Mouse (Mus musculus) forebrain, embryonic 10.5 days (tissue): ENCODE data around the gene Ndufa10. TPM values are rescaled to one million over a fixed set of nuclear protein-coding genes. Genes with fewer than 3 reads are reported as not detected.
"Not testable (repeated sequence)": the region's sequence is repeated elsewhere in the genome, so short reads cannot be mapped to it uniquely, and the experiment has no call there.

Source experiments
- DNase-seq: peaks from one replicate; pipeline ENCODE4 v3.0.0-alpha.2; 2017; ENCODE audit warnings: low spot score; ENCODE audit errors: extremely low spot score
- H3K27ac ChIP-seq: fragments of 300-500 bp; sonication (generic); 2 replicates; pipeline ENCODE4 v1.5.1; 2016; ENCODE audit warnings: mild to moderate bottlenecking
- H3K27me3 ChIP-seq: fragments of 300-500 bp; sonication (generic); 2 replicates; pipeline ENCODE4 v1.6.1; 2016; ENCODE audit warnings: mild to moderate bottlenecking; ENCODE audit not compliant: poor library complexity, severe bottlenecking
- H3K36me3 ChIP-seq: fragments of 300-500 bp; sonication (generic); replicated peaks from 2 replicates; pipeline ENCODE4 v1.6.1; 2016; ENCODE audit warnings: mild to moderate bottlenecking, moderate library complexity
- H3K4me1 ChIP-seq: fragments of 300-500 bp; sonication (generic); 2 replicates; pipeline ENCODE4 v1.6.1; 2016
- H3K4me3 ChIP-seq: fragments of 300-500 bp; sonication (generic); 2 replicates; pipeline ENCODE4 v1.5.1; 2016; ENCODE audit warnings: mild to moderate bottlenecking, moderate library complexity
- H3K9me3 ChIP-seq: fragments of 300-500 bp; sonication (generic); 2 replicates; pipeline ENCODE4 v1.6.1; 2016; ENCODE audit warnings: mild to moderate bottlenecking, moderate library complexity
- WGBS: fragments of 180-500 bp; shearing (Covaris S2); methylation state at CpG from one replicate; pipeline ENCODE4 v1.1.7; 2016; 5-methylcytosine and 5-hydroxymethylcytosine counted together
- polyA plus RNA-seq: library from polyadenylated mRNA; unstranded; fragments of >200 nt; fragmentation: Nextera tagmentation; extraction: Ambion mirVana; gene quantifications from 2 replicates; pipeline ENCODE4 v1.2.1, GENCODE M21; 2016

The Ndufa10 gene
- 301 and 314 TPM in 2 replicates for polyA plus RNA-seq

DNA sequence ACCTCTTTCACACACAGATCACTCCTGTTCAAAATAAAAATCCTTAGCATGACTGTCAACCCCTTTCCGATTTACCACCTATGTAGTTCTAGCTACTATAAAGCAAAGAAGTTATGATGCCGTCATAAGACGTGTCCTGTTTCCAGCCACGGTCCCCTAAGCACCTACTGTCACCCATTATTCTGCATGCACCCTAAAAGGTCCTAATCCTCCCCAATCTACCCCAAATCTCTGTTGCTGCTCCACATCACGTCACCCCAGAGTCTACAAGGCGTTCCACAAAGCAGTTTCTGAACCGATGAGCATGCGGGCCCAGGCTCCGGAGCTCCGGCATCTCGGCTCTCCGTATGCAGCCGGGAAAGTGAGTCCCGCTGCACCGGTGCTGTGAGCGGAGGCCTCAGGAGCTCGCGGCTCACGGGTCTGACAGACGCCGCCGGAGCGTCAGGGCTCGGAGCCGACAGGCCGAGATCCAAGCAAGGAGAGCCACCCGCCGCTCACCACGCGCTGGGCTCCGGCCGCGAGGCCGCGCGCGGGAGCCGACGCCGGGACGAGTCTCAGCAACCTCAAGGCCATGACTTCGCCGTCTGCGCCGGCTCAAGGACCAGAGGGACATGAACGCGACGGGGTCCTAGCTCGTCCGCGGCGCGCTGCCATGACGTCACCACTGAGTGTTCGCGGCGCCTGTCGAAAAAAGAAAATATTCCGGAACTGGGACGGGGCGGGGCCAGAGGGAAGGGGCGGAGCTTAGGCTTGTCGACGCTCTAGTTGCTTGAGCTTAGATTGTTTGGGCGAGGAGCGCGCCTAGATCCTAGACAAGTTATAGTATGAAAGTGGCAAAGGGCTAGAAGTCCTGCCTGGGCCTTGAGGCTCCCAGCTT is at the start of gene Ndufa10:
TSS of gene Ndufa10 (minus strand) at position 696 of the 877 bp plus-strand sequence.
- WGBS = under 1% methylated on average over 67 of the region's 67 CpGs
- DNase-seq = peak; percentile 97

DNA sequence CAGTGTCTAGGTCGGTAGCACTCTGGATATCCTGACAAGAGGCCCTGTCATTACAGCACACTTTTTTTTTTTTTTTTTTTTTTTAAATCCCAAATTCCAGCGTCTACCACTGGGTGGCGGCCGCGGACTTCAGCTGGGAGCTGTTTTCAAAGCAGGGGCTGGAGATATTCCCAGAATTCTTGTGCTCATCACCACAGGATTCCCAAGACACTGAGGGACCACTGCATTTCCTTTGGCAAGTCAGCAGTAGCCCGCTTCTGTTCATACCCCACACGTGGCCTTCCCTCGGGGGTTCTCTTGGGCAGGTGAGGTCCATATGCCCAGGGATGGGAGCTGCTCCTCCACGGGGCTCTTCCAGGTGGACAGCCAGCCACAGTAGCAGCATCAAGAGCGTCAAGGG is 47.7 kb upstream of the Ndufa10 start:
- Histone ChIP-seq H3K4me3 (no peak overlapping the region), H3K9me3 (no peaks in the 10 kb centered on the region), H3K36me3 (no peaks in the 10 kb centered on the region), H3K4me1 (peaks cover 20% of the 10 kb centered on the region), H3K27ac (no peak overlapping the region), H3K27me3 (no peaks in the 10 kb centered on the region)
- 23% methylated on average over 10 of the region's 10 CpGs for WGBS
- peak; percentile 41 for DNase-seq

More for the DNA sequence above, at the start of gene Ndufa10:
- Histone ChIP-seq H3K36me3 (peaks cover 30% of the 10 kb centered on the region), H3K27me3 (no peaks in the 10 kb centered on the region), H3K4me1 (peaks cover 18% of the 10 kb centered on the region), H3K4me3 (peak within 1 kb of the TSS; percentile 98), H3K9me3 (no peaks in the 10 kb centered on the region), H3K27ac (peak within 1 kb of the TSS; percentile 92)

DNA sequence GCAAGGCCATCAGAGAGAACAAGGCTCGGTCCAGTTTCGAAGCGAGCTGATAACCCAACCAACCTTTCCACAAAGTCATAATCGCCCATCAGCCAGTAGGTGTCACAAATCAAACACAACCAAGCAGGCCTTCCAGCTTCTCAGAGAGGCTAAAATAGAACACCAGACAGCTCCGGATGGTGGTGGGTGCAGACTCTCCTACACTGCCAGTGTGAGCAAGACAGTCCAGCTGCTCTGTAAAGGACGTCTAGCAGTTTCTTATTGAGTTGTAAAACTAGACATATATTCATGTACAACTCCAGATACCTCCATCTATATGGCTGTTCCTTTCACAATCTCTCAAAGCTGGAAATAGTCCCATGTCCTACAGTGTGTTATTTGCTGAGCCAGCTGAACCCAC is 45.4 kb upstream of the Ndufa10 start:
- 89% methylated on average over 6 of the region's 6 CpGs for WGBS
- Histone ChIP-seq H3K27ac (no peak overlapping the region), H3K9me3 (no peaks in the 10 kb centered on the region), H3K4me1 (peaks cover 20% of the 10 kb centered on the region), H3K4me3 (no peak overlapping the region), H3K27me3 (no peaks in the 10 kb centered on the region), H3K36me3 (no peaks in the 10 kb centered on the region)
- no peak for DNase-seq

DNA sequence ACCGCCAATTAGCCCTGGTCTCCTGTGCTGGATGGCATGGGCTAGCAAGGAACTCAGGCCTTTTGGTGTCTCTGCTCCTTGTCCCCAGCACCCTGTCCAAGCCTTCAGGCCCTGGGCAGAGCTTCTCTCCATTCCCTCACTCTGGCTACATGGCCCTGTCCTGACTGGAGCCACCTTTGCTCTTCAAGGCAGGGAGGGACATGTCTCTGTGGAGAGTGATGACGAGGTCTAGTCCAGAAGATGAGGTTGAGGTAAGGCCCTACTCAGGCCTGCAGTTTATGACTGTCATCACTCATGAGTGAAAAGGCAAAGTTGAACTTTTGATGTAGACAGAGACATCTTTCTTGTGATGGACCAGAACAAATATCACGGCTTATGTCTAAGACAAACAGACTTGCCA is 44.9 kb upstream of the Ndufa10 start, which contains the start of gene Olfr1414:
TSS of gene Olfr1414 (minus strand) at position 101 of the 400 bp plus-strand sequence.
- 89% methylated on average over 3 of the region's 3 CpGs for WGBS
- no peaks in the 10 kb centered on the region for H3K36me3 ChIP-seq
- no peak within 1 kb of the TSS for H3K4me3 ChIP-seq
- H3K9me3 ChIP-seq = no peaks in the 10 kb centered on the region
- peaks cover 20% of the 10 kb centered on the region for H3K4me1 ChIP-seq
- H3K27ac ChIP-seq = no peak within 1 kb of the TSS
- H3K27me3 ChIP-seq = no peaks in the 10 kb centered on the region
- DNase-seq = no peak

DNA sequence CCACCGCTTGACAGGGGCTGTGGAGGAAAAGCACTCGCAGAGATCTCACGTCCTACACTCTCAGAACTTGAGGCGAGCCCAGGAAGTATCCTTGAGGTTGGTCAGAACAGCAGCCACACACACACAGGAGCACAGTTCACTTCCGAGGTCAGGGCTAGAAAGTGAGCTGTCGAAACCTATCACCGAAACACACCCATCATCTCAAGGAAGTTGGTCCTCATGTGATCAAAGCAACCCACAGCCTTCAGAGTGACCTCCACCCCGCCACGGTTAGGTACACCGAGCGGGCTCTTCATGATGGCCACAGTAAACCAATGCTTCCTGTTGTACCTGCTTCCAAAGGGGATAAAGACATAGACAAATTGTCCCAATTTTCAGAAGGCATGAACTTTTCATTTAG is 41.7 kb upstream of the Ndufa10 start:
- H3K9me3 ChIP-seq = no peaks in the 10 kb centered on the region
- WGBS = 89% methylated on average over 11 of the region's 11 CpGs
- no peaks in the 10 kb centered on the region for H3K36me3 ChIP-seq
- no peak overlapping the region for H3K27ac ChIP-seq
- H3K4me3 ChIP-seq = no peak overlapping the region
- peaks cover 3% of the 10 kb centered on the region; the same call in 1 of the 2 replicates for H3K4me1 ChIP-seq
- no peaks in the 10 kb centered on the region for H3K27me3 ChIP-seq
- DNase-seq = no peak

DNA sequence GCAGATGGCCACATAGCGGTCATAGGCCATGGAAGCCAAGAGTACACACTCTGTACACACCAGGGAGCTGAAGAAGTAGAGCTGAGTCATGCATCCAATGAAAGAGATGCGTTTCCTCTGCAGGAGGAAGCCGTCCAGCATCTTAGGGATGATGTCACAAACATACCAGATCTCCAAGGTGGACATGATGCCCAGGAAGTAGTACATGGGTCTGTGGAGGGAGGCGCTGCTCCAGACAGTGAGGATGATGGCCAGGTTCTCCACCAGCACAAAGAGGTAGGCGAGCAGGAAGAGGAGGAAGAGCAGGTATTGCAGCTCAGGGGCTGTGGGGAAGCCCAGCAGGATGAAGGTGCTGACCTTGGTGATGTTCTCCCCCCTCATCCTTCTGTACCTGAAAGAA is 38.0 kb upstream of the Ndufa10 start:
- 91% methylated on average over 5 of the region's 5 CpGs for WGBS
- not testable (repeated sequence) for H3K36me3 ChIP-seq, DNase-seq, H3K4me3 ChIP-seq, H3K27ac ChIP-seq, H3K4me1 ChIP-seq, H3K9me3 ChIP-seq, H3K27me3 ChIP-seq

DNA sequence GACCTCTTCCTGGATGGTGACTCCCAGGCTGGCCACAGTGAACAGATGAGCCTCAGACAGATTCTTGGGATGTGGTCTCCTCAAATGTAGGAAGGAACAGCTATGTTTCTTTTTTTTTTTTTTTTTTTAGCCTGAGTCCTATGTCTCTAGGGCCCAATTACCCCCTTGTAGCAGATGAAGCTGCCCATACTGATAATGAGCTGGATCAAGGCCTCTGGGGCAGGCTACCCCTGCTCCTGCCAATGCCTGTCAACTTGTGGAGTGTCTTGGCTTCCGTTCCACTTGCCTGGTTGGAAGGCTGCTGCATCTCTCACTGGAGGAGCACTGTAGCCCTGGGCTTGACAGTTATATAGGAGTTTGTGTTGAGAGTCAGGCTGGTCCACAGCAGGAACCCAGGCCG is 22.3 kb upstream of the Ndufa10 start, which contains the start of gene Olfr1415:
TSS of gene Olfr1415 (minus strand) at position 101 of the 400 bp plus-strand sequence.
- DNase-seq = no peak
- H3K36me3 ChIP-seq = no peaks in the 10 kb centered on the region
- no peaks in the 10 kb centered on the region for H3K27me3 ChIP-seq
- H3K4me3 ChIP-seq = no peak within 1 kb of the TSS
- 79% methylated on average over 2 of the region's 2 CpGs for WGBS
- no peak within 1 kb of the TSS for H3K27ac ChIP-seq
- no peaks in the 10 kb centered on the region for H3K4me1 ChIP-seq
- H3K9me3 ChIP-seq = peaks cover 9% of the 10 kb centered on the region; the same call in 1 of the 2 replicates

DNA sequence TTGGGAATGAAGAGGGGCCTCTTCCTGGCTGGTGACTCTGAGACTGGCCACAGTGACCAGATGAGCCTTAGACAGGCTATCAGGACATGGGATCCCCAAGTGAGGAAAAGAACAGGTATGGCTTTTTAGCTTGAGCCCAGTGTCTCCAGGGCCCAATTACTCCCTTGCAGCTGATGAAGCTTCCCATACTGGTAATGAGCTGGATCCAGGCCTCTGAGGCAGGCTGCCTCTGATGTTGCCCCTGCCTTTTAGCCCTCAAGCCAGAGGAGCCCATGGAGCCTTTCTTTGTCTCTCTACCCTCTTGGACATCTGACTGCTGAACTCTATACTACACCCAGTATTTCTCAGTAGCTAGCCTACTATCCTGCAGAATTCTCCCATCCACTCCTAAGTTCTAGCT is 11.4 kb upstream of the Ndufa10 start, which contains the start of gene Olfr1416:
TSS of gene Olfr1416 (minus strand) at position 101 of the 400 bp plus-strand sequence.
- Histone ChIP-seq H3K27me3 (no peaks in the 10 kb centered on the region), H3K36me3 (no peaks in the 10 kb centered on the region)

DNA sequence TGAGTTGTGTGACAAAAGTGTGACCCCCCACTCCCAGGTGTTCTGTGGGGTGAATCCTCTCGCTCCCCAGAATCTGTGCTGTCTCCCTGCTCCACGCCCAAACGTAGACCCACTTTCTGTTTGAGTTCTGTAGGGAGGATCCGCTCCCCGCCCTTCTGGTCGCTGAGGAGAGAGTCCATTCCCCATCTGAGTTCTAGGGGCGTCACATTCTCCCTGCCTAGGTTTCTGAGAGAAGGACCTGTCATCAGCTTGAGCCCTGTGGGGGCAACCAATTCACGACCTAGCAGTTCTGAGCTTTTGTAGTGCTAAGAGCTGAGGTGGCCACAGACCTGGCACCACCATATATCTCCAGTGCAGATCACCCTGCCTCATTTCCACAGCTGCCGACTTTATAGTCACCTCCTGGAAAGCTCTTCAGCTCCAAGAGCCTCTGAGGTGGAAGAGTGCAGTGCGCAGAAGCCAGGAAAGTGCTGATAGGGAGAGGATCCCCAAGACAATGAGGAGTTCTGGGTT is 462 bp upstream of the Ndufa10 start:
- no peak for DNase-seq
- H3K4me3 ChIP-seq = peak overlapping the region; percentile 98
- peak overlapping the region; percentile 80 for H3K27ac ChIP-seq
- no peaks in the 10 kb centered on the region for H3K9me3 ChIP-seq
- H3K36me3 ChIP-seq = peaks cover 23% of the 10 kb centered on the region
- 5% methylated on average over 10 of the region's 10 CpGs for WGBS
- H3K27me3 ChIP-seq = no peaks in the 10 kb centered on the region
- H3K4me1 ChIP-seq = peaks cover 18% of the 10 kb centered on the region

More for the DNA sequence above, 11.4 kb upstream of the Ndufa10 start, which contains the start of gene Olfr1416:
- no peak for DNase-seq
- H3K9me3 ChIP-seq = peaks cover 15% of the 10 kb centered on the region
- H3K4me3 ChIP-seq = no peak within 1 kb of the TSS
- no peak within 1 kb of the TSS for H3K27ac ChIP-seq
- H3K4me1 ChIP-seq = no peaks in the 10 kb centered on the region

DNA sequence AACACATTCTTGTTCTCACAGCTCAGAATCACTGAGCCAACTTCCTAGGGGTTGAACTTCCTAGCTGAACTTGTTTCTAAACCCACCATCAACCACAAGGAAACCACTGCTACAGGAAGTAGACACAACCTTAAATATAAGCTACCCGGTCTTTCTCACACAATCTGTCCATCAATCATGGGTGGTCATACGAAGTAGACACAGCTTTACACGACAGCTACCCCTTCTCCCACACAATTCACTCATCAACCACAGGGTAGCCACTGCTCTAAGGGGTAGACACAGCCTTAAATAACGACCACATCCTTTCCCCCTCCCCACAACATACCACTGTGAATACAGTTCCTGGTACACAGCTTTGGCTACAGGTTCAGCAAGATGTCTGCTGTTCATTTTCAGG is 4.8 kb downstream of the Ndufa10 start:
- Histone ChIP-seq H3K4me1 (peaks cover 12% of the 10 kb centered on the region), H3K27me3 (no peaks in the 10 kb centered on the region), H3K36me3 (peaks cover 75% of the 10 kb centered on the region), H3K9me3 (no peaks in the 10 kb centered on the region), H3K4me3 (no peak overlapping the region), H3K27ac (no peak overlapping the region)
- 89% methylated on average over 4 of the region's 4 CpGs for WGBS
- no peak for DNase-seq

DNA sequence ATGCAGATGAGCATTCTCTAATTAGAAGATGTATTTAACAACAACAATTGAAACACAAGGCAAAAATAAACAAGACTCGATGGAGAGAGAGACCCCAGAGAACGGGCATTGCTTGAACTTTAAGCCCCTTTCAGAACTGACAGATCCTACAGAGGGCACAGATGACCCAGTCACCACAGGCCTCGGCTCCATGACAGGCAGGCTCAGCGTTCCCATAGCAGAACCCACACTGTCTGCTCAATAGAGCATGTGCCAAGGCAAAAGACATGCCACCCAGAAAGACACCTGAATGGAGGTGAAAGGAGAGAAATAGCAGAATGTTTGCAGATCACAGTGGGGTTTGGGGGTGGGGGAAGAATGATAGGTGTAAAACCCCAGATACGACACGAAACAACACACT is 15.2 kb downstream of the Ndufa10 start:
- H3K9me3 ChIP-seq = no peaks in the 10 kb centered on the region
- peaks cover 96% of the 10 kb centered on the region for H3K36me3 ChIP-seq

DNA sequence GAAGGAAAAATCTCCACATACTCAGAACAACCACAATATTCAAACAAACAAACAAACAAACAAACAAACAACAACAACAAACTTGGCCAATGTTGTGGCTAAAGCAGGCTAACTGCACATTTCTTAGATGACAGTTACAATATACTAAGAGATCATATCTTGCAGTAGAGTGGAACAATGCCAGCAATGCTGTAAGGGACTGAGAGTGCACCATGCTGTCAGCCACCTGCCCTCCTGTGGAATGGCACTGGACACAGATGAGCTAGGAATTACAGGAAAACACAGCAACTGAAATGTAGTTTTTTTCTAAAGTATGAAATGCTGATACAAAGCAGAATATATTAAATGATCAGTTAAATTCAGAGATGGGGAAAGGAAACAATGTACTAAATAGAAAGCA is 15.9 kb downstream of the Ndufa10 start:
- Histone ChIP-seq H3K9me3 (no peaks in the 10 kb centered on the region), H3K4me3 (no peak overlapping the region), H3K4me1 (no peaks in the 10 kb centered on the region), H3K27ac (no peak overlapping the region), H3K27me3 (no peaks in the 10 kb centered on the region), H3K36me3 (peaks cover 96% of the 10 kb centered on the region)
- no peak for DNase-seq

More for the DNA sequence above, 15.2 kb downstream of the Ndufa10 start:
- DNase-seq = no peak
- Histone ChIP-seq H3K4me3 (no peak overlapping the region), H3K27ac (no peak overlapping the region), H3K4me1 (no peaks in the 10 kb centered on the region), H3K27me3 (no peaks in the 10 kb centered on the region)
- WGBS = 91% methylated on average over 6 of the region's 6 CpGs
